Mouse (Mus musculus) midbrain, embryonic 11.5 days (tissue): ENCODE results near the gene Cabp4. TPM values are rescaled to one million over a fixed set of nuclear protein-coding genes. Genes with fewer than 3 reads are reported as not detected.

ENCODE experiments used
- ATAC-seq: fragments of 200-750 bp; cut with Nextera tagmentation; 2 replicates; pipeline ENCODE4 v1.8.0; 2017; ENCODE audit warnings: moderate TSS enrichment, moderate library complexity; ENCODE audit not compliant: low FRiP score
- DNase-seq: peaks from one replicate; pipeline ENCODE4 v3.0.0; 2015; ENCODE audit warnings: low spot score; ENCODE audit errors: missing footprints
- H3K27ac ChIP-seq: fragments of 300-500 bp; sonication (generic); 2 replicates; pipeline ENCODE4 v1.5.1; 2014; ENCODE audit warnings: low read depth, low read length
- H3K27me3 ChIP-seq: fragments of 300-500 bp; sonication (generic); 2 replicates; pipeline ENCODE4 v1.6.1; 2014; ENCODE audit warnings: mild to moderate bottlenecking, low read length, moderate library complexity, mixed read lengths; ENCODE audit not compliant: control insufficient read depth, insufficient read depth
- H3K36me3 ChIP-seq: fragments of 300-500 bp; sonication (generic); 2 replicates; pipeline ENCODE4 v1.6.1; 2014; ENCODE audit warnings: mild to moderate bottlenecking, low read length, moderate library complexity, mixed read lengths; ENCODE audit not compliant: control insufficient read depth, insufficient read depth
- H3K4me1 ChIP-seq: fragments of 300-500 bp; sonication (generic); 2 replicates; pipeline ENCODE4 v1.6.1; 2014; ENCODE audit warnings: low read length; ENCODE audit not compliant: control insufficient read depth, insufficient read depth
- H3K4me2 ChIP-seq: fragments of 300-500 bp; sonication (generic); 2 replicates; pipeline ENCODE4 v1.6.1; 2014; ENCODE audit warnings: mild to moderate bottlenecking, moderate library complexity
- H3K4me3 ChIP-seq: fragments of 300-500 bp; sonication (generic); 2 replicates; pipeline ENCODE4 v1.5.1; 2014; ENCODE audit warnings: low read depth, low read length
- H3K9ac ChIP-seq: fragments of 300-500 bp; sonication (generic); 2 replicates; pipeline ENCODE4 v1.6.1; 2014; ENCODE audit warnings: low read length
- H3K9me3 ChIP-seq: fragments of 300-500 bp; sonication (generic); 2 replicates; pipeline ENCODE4 v1.6.1; 2016; ENCODE audit warnings: low read length; ENCODE audit not compliant: control insufficient read depth
- WGBS: fragments of 180-500 bp; shearing (Covaris S2); extraction: QIAGEN DNeasy Blood & Tissue Kit; methylation state at CpG from one replicate; pipeline ENCODE4 v1.1.7; 2014; 5-methylcytosine and 5-hydroxymethylcytosine counted together
- polyA plus RNA-seq: library from polyadenylated mRNA; unstranded; fragments of >200 nt; fragmentation: Nextera tagmentation; extraction: Ambion mirVana; gene quantifications from 2 replicates; pipeline ENCODE4 v1.2.1, GENCODE M21; 2014

Gene Cabp4
- polyA plus RNA-seq, 1 experiment from 2014 or later: not detected

DNA sequence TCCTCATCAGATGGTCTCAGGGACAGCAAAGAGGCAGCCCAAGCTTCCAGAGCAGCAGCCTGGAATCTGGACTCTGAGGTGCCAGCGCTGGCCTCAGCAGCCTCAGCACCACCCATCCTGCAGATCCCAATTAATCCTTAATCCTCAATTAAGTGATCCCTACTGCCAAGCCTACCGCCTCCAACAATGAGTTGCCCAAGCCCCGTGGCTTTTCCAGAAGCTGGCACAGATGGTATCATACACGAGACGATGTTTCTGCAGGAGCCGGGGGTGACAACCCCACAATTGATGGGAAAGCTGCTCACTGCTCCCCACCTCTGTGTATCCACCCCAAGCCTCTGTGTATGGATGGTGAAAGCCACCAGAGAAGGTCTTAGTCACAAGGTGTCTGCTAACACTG is 54.7 kb downstream of the Cabp4 start:
- WGBS: 73% methylated on average over 6 of the region's 6 CpGs

DNA sequence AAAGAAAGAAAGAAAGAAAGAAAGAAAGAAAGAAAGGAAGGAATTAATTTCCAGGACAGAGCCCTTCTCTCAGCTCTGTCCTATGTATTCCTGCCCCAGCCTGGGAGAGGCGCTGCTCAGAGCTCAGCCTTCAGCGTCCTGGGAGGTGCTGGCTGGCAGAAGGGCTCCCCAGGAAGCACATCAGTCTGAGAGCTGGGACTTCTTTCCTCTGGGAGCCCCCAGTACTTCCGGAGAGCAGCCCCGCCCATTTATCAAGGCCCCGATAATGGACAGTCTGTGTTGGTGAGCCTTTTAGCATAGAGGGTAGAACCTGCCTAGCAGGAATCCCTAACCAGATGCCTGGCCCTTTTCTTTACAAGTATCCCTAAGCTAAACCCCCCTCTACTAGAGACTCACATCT is 55.7 kb downstream of the Cabp4 start:
- Histone ChIP-seq H3K4me2 (no peak overlapping the region), H3K27ac (no peak overlapping the region), H3K4me1 (no peaks in the 10 kb centered on the region), H3K4me3 (no peak overlapping the region), H3K27me3 (no peaks in the 10 kb centered on the region), H3K9me3 (no peaks in the 10 kb centered on the region), H3K36me3 (no peaks in the 10 kb centered on the region), H3K9ac (no peak overlapping the region)
- ATAC-seq: no peak
- no peak for DNase-seq
- WGBS: 55% methylated on average over 5 of the region's 5 CpGs

More for the DNA sequence above, 54.7 kb downstream of the Cabp4 start:
- Histone ChIP-seq H3K27me3 (no peaks in the 10 kb centered on the region), H3K36me3 (no peaks in the 10 kb centered on the region), H3K9ac (no peak overlapping the region), H3K4me1 (no peaks in the 10 kb centered on the region), H3K27ac (no peak overlapping the region), H3K4me2 (no peak overlapping the region), H3K4me3 (no peak overlapping the region), H3K9me3 (no peaks in the 10 kb centered on the region)
- ATAC-seq (no peak), DNase-seq (no peak)

DNA sequence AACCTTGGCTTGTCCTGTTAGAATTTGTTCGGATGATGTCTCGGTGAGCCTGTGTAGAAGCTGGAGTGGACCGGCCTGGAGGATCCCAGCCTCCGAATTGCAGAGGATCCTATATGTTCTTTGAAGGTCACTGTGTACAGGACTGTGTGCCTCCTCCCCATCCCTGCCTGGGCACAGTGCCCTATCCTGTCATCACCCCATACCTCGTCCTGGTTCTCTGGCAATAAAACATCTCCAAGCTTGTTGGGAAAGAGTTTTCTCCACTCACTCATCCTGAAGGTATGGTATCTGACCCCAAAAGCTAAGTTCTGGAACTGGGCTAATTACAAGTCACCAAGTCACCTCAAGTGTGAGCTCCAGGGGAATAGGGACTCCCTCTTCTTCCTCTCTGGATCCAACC is 56.7 kb downstream of the Cabp4 start:
- no peak for DNase-seq
- Histone ChIP-seq H3K4me2 (no peak overlapping the region), H3K27me3 (no peaks in the 10 kb centered on the region), H3K9me3 (no peaks in the 10 kb centered on the region), H3K4me1 (no peaks in the 10 kb centered on the region), H3K36me3 (no peaks in the 10 kb centered on the region), H3K4me3 (no peak overlapping the region), H3K27ac (no peak overlapping the region), H3K9ac (no peak overlapping the region)
- no peak for ATAC-seq
- WGBS: 85% methylated on average over 5 of the region's 5 CpGs

GRCm38 (mm10) chr19:4086156-4086555 is 57.7 kb downstream of the Cabp4 start:
- no peak for ATAC-seq

More at GRCm38 (mm10) chr19:4086156-4086555, 57.7 kb downstream of the Cabp4 start:
- no peak overlapping the region for H3K4me2 ChIP-seq
- H3K27ac ChIP-seq: no peak overlapping the region
- H3K27me3 ChIP-seq: no peaks in the 10 kb centered on the region
- H3K9me3 ChIP-seq: no peaks in the 10 kb centered on the region
- no peak for DNase-seq
- H3K4me1 ChIP-seq: no peaks in the 10 kb centered on the region
- 93% methylated on average over 15 of the region's 15 CpGs for WGBS
- H3K36me3 ChIP-seq: no peaks in the 10 kb centered on the region
- no peak overlapping the region for H3K9ac ChIP-seq
- H3K4me3 ChIP-seq: no peak overlapping the region

Other genes starting within 250 kb of the Cabp4 start
- 7.7 and 8.9 TPM in 2 replicates for gene Tcirg1, start 236.9 kb downstream of the Cabp4 start, polyA plus RNA-seq
- 209 and 235 TPM in 2 replicates for gene Ndufs8, start 231.3 kb downstream of the Cabp4 start, polyA plus RNA-seq
- 0.67 and 0.99 TPM in 2 replicates for gene Aldh3b1, start 214.2 kb downstream of the Cabp4 start, polyA plus RNA-seq
- gene Unc93b1, start 208.8 kb downstream of the Cabp4 start, polyA plus RNA-seq: 5.9 and 7.1 TPM in 2 replicates
- gene Aldh3b3, start 185.4 kb downstream of the Cabp4 start, polyA plus RNA-seq: not detected in 2 replicates
- gene Aldh3b2, start 171.7 kb downstream of the Cabp4 start, polyA plus RNA-seq: 0.44 and 0.50 TPM in 2 replicates
- gene Acy3, start 157.5 kb downstream of the Cabp4 start, polyA plus RNA-seq: 1.0 and 1.6 TPM in 2 replicates
- not detected in 2 replicates for gene Tbx10, start 151.3 kb downstream of the Cabp4 start, polyA plus RNA-seq
- gene Nudt8, start 143.5 kb downstream of the Cabp4 start, polyA plus RNA-seq: 14.0 and 15.1 TPM in 2 replicates
- gene Gm49405, start 143.4 kb downstream of the Cabp4 start, polyA plus RNA-seq: 0.87 and 1.5 TPM in 2 replicates
- 1.5 TPM in 2 replicates for gene Doc2g, start 140.7 kb downstream of the Cabp4 start, polyA plus RNA-seq
- 180 TPM in 2 replicates for gene Ndufv1, start 131.2 kb downstream of the Cabp4 start, polyA plus RNA-seq
- gene Gstp1, start 106.0 kb downstream of the Cabp4 start, polyA plus RNA-seq: 337 and 342 TPM in 2 replicates
- gene Gstp2, start 98.0 kb downstream of the Cabp4 start, polyA plus RNA-seq: 1.1 and 3.8 TPM in 2 replicates
- not detected in 2 replicates for gene Gstp3, start 84.5 kb downstream of the Cabp4 start, polyA plus RNA-seq
- gene Cabp2, start 62.5 kb downstream of the Cabp4 start, polyA plus RNA-seq: not detected in 2 replicates
- 60.8 and 73.5 TPM in 2 replicates for gene Cdk2ap2, start 46.9 kb downstream of the Cabp4 start, polyA plus RNA-seq
- gene Pitpnm1, start 44.0 kb downstream of the Cabp4 start, polyA plus RNA-seq: 11.2 and 11.3 TPM in 2 replicates
- 54.9 and 58.9 TPM in 2 replicates for gene Aip, start 18.2 kb downstream of the Cabp4 start, polyA plus RNA-seq
- gene Gpr152, start 4.2 kb downstream of the Cabp4 start, polyA plus RNA-seq: not detected in 2 replicates
- 105 and 127 TPM in 2 replicates for gene Coro1b, start 4.6 kb upstream of the Cabp4 start, polyA plus RNA-seq
- gene Ptprcap, start 9.6 kb upstream of the Cabp4 start, polyA plus RNA-seq: 0.75 and 1.7 TPM in 2 replicates
- gene Rps6kb2, start 19.3 kb upstream of the Cabp4 start, polyA plus RNA-seq: 35.4 and 46.8 TPM in 2 replicates
- 2.5 and 2.9 TPM in 2 replicates for gene Carns1, start 31.4 kb upstream of the Cabp4 start, polyA plus RNA-seq
- 0.29 and 1.5 TPM in 2 replicates for gene Tbc1d10c, start 47.3 kb upstream of the Cabp4 start, polyA plus RNA-seq
- 874 and 929 TPM in 2 replicates for gene Ppp1ca, start 48.0 kb upstream of the Cabp4 start, polyA plus RNA-seq
- 42.4 and 43.5 TPM in 2 replicates for gene Rad9a, start 57.6 kb upstream of the Cabp4 start, polyA plus RNA-seq
- 0.31 and 0.32 TPM in 2 replicates for gene Clcf1, start 70.2 kb upstream of the Cabp4 start, polyA plus RNA-seq
- not detected in 2 replicates for gene AC109138.7, start 70.3 kb upstream of the Cabp4 start, polyA plus RNA-seq
- gene Pold4, start 87.9 kb upstream of the Cabp4 start, polyA plus RNA-seq: 12.2 and 12.6 TPM in 2 replicates
- gene Ssh3, start 125.1 kb upstream of the Cabp4 start, polyA plus RNA-seq: 2.1 and 2.3 TPM in 2 replicates
- 8.5 and 8.8 TPM in 2 replicates for gene Ankrd13d, start 139.1 kb upstream of the Cabp4 start, polyA plus RNA-seq
- gene Grk2, start 162.2 kb upstream of the Cabp4 start, polyA plus RNA-seq: 13.2 and 16.5 TPM in 2 replicates